Mouse (Mus musculus) heart, adult 2 months (tissue): ENCODE results near the gene Atp6v1f. TPM values are rescaled to one million over a fixed set of nuclear protein-coding genes. Genes with fewer than 3 reads are reported as not detected.

ENCODE experiments used
- DNase-seq, 2 experiments: peaks; one replicate each; pipeline ENCODE4 v3.0.0; 2021
- H3K27ac ChIP-seq: fragments of 200-600 bp; 2 replicates; pipeline ENCODE4 v1.8.1; 2022
- H3K27me3 ChIP-seq: fragments of 200-500 bp; 2 replicates; pipeline ENCODE4 v1.6.1; 2012; ENCODE audit warnings: mild to moderate bottlenecking, low read length, inconsistent platforms, mixed read lengths; ENCODE audit not compliant: control insufficient read depth, insufficient read depth
- H3K36me3 ChIP-seq: fragments of 200-500 bp; 2 replicates; pipeline ENCODE4 v1.6.1; 2012; ENCODE audit warnings: low read length, inconsistent platforms; ENCODE audit not compliant: control insufficient read depth, insufficient read depth
- H3K4me1 ChIP-seq: fragments of 200-500 bp; 2 replicates; pipeline ENCODE4 v1.6.1; 2011; ENCODE audit warnings: low read length; ENCODE audit not compliant: control insufficient read depth, insufficient read depth
- H3K4me3 ChIP-seq: fragments of 200-600 bp; 2 replicates; pipeline ENCODE4 v1.8.1; 2022
- H3K79me2 ChIP-seq: fragments of 200-500 bp; replicated peaks from 2 replicates; pipeline ENCODE4 v1.6.1; 2012; ENCODE audit warnings: mild to moderate bottlenecking, inconsistent platforms, low read length, moderate library complexity, mixed read lengths; ENCODE audit not compliant: control insufficient read depth, insufficient read depth
- H3K9ac ChIP-seq: fragments of 200-500 bp; 2 replicates; pipeline ENCODE4 v1.6.1; 2012; ENCODE audit warnings: low read depth, mild to moderate bottlenecking, control low read depth, inconsistent platforms, low read length, mixed read lengths
- CTCF ChIP-seq: fragments of 200-600 bp; IDR thresholded peaks from 2 replicates; pipeline ENCODE4 v1.8.1; 2022; ENCODE audit warnings: antibody characterized with exemption, mild to moderate bottlenecking, moderate library complexity
- EP300 ChIP-seq: fragments of 200-500 bp; IDR thresholded peaks from 2 replicates; pipeline ENCODE4 v1.6.1; 2011; ENCODE audit warnings: low read depth, low read length, control low read depth; ENCODE audit not compliant: insufficient read depth
- POLR2A ChIP-seq: fragments of 200-500 bp; IDR thresholded peaks from 2 replicates; pipeline ENCODE4 v1.6.1; 2011; ENCODE audit warnings: mild to moderate bottlenecking, low read depth, low read length, control low read depth; ENCODE audit not compliant: insufficient read depth
- WGBS: fragments of 180-500 bp; shearing (Covaris S2); methylation state at CpG from one replicate; pipeline ENCODE4 v1.1.7; 2018; 5-methylcytosine and 5-hydroxymethylcytosine counted together
- intact Hi-C: fragments of 180-260 bp; cut with DNase I; formaldehyde crosslinking; loops from one replicate; pipeline ENCODE4 v1.15.1; 2025
- polyA plus RNA-seq: library from polyadenylated mRNA; depleted of rRNA; stranded (reverse); fragments of >200 nt; gene quantifications from 2 replicates; pipeline ENCODE4 v1.2.3, GENCODE M21; 2012
- total RNA-seq, 2 experiments: library from RNA; stranded (reverse); gene quantifications; 2 replicates each; pipeline ENCODE4 v1.2.3; 2021

The Atp6v1f gene
- total and polyA plus RNA-seq, 3 experiments, result 109 to 186 (median 125) TPM

GRCm38 (mm10) chr6:29439789-29440188 is 27.7 kb upstream of the Atp6v1f start:
- 86% methylated on average over 6 of the region's 6 CpGs for WGBS
- Histone ChIP-seq H3K4me3 (no peak overlapping the region), H3K36me3 (no peaks in the 10 kb centered on the region), H3K79me2 (no peaks in the 10 kb centered on the region), H3K9ac (no peak overlapping the region), H3K27ac (no peak overlapping the region), H3K4me1 (no peaks in the 10 kb centered on the region), H3K27me3 (no peaks in the 10 kb centered on the region)
- TF ChIP-seq CTCF, result no peak
- no peak for TF ChIP-seq POLR2A
- TF ChIP-seq EP300, result no peak
- intact Hi-C loops, result no loop called here
- no peak for DNase-seq

GRCm38 (mm10) chr6:29444773-29445172 is 22.7 kb upstream of the Atp6v1f start:
- TF ChIP-seq CTCF (peak; percentile 76), POLR2A (no peak)
- Histone ChIP-seq H3K79me2 (no peaks in the 10 kb centered on the region), H3K36me3 (no peaks in the 10 kb centered on the region), H3K4me1 (no peaks in the 10 kb centered on the region), H3K27me3 (no peaks in the 10 kb centered on the region), H3K9ac (no peak overlapping the region), H3K4me3 (no peak overlapping the region), H3K27ac (no peak overlapping the region)
- intact Hi-C loops, result loop anchor here (2.0 kb wide), 1 partner anchor 22 kb away; the partner anchor contains the start of gene Atp6v1f
- peak; percentile 30 to 45 for DNase-seq
- WGBS, result 61% methylated on average over 11 of the region's 11 CpGs

- Histone ChIP-seq H3K27me3 (no peaks in the 10 kb centered on the region), H3K27ac (no peak overlapping the region), H3K4me3 (no peak overlapping the region), H3K4me1 (no peaks in the 10 kb centered on the region), H3K79me2 (no peaks in the 10 kb centered on the region), H3K36me3 (no peaks in the 10 kb centered on the region), H3K9ac (no peak overlapping the region)
- DNase-seq, result no peak
- intact Hi-C loops, result loop anchor here (2.0 kb wide), 1 partner anchor 21 kb away; the partner anchor contains the start of gene Atp6v1f
- no peak for TF ChIP-seq CTCF
- no peak for TF ChIP-seq POLR2A
- no peak for TF ChIP-seq EP300
- 77% methylated on average over 7 of the region's 7 CpGs for WGBS
Observed at GRCm38 (mm10) chr6:29445354-29445753, 22.2 kb upstream of the Atp6v1f start.

- no peaks in the 10 kb centered on the region for H3K27me3 ChIP-seq
- TF ChIP-seq CTCF (no peak), POLR2A (no peak), EP300 (no peak)
- H3K79me2 ChIP-seq, result no peaks in the 10 kb centered on the region
- H3K27ac ChIP-seq, result no peak overlapping the region
- no peaks in the 10 kb centered on the region for H3K4me1 ChIP-seq
- H3K36me3 ChIP-seq, result no peaks in the 10 kb centered on the region
- no peak overlapping the region for H3K9ac ChIP-seq
- 32% methylated on average over 4 of the region's 4 CpGs for WGBS
- intact Hi-C loops, result no loop called here
- no peak for DNase-seq
- H3K4me3 ChIP-seq, result no peak overlapping the region
Observed at GRCm38 (mm10) chr6:29449858-29450257, 17.7 kb upstream of the Atp6v1f start.

- no peak for TF ChIP-seq EP300
- TF ChIP-seq CTCF, result no peak
- TF ChIP-seq POLR2A, result no peak
- intact Hi-C loops, result no loop called here
- Histone ChIP-seq H3K36me3 (no peaks in the 10 kb centered on the region), H3K27ac (no peak overlapping the region), H3K4me1 (no peaks in the 10 kb centered on the region), H3K4me3 (no peak overlapping the region), H3K9ac (no peak overlapping the region), H3K79me2 (no peaks in the 10 kb centered on the region), H3K27me3 (no peaks in the 10 kb centered on the region)
- DNase-seq, result no peak
- WGBS, result 93% methylated on average over 6 of the region's 6 CpGs
Observed at GRCm38 (mm10) chr6:29450667-29451066, 16.9 kb upstream of the Atp6v1f start.

GRCm38 (mm10) chr6:29461502-29461901 is 6.0 kb upstream of the Atp6v1f start:
- WGBS, result 63% methylated on average over 7 of the region's 7 CpGs
- Histone ChIP-seq H3K79me2 (no peaks in the 10 kb centered on the region), H3K27ac (no peak overlapping the region), H3K9ac (no peak overlapping the region), H3K36me3 (no peaks in the 10 kb centered on the region), H3K27me3 (no peaks in the 10 kb centered on the region), H3K4me1 (no peaks in the 10 kb centered on the region), H3K4me3 (no peak overlapping the region)
- intact Hi-C loops, result no loop called here
- DNase-seq, result no peak
- TF ChIP-seq CTCF (no peak), EP300 (no peak), POLR2A (no peak)
